Mouse (Mus musculus): ENCODE data around the gene Grb10. TPM values are rescaled to one million over a fixed set of nuclear protein-coding genes. Genes with fewer than 3 reads are reported as not detected.
A peak's percentile ranks its signal among the peaks of the same experiment; 100 is the strongest.

The Grb10 gene
- polyA plus RNA-seq, 1 experiment from 2014 or later, result 165 TPM

- Histone ChIP-seq H3K27me3 (no peaks in the 10 kb centered on the region), H3K9ac (no peak overlapping the region), H3K4me3 (no peak overlapping the region), H3K4me1 (no peaks in the 10 kb centered on the region), H3K36me3 (ENCODE audit: poor library complexity, severe bottlenecking) (peaks cover 5% of the 10 kb centered on the region; the same call in 1 of the 2 replicates), H3K9me3 (replicated peaks) (peaks cover 3% of the 10 kb centered on the region; the same call in 1 of the 2 replicates), H3K27ac (no peak overlapping the region), H3K4me2 (no peak overlapping the region)
- 92% methylated on average over 4 of the region's 4 CpGs for WGBS
- ATAC-seq, result no peak
Observed at GRCm38 (mm10) chr11:11989850-11990249, 48.6 kb downstream of the Grb10 start.

DNA sequence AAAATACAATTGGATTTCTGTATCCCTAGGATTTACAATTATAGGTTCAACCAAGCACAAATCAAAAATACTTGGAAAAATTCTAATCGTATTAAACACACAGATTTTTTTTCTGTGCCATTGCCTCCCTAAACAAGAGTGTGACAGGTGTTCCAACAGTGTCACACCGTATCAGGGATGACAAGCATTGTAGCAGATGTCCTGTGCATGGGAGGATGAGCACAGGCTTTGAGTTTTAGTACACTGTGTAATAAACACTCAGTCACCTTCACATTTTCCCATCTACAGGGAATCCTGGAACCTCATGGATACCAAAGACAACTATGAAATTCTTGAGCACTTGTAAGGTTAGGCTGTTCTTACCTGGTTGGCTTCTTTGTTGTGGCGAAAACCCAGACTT is 51.2 kb downstream of the Grb10 start:
- 90% methylated on average over 3 of the region's 3 CpGs for WGBS
- no peak overlapping the region for H3K4me3 ChIP-seq
- no peak for ATAC-seq

DNA sequence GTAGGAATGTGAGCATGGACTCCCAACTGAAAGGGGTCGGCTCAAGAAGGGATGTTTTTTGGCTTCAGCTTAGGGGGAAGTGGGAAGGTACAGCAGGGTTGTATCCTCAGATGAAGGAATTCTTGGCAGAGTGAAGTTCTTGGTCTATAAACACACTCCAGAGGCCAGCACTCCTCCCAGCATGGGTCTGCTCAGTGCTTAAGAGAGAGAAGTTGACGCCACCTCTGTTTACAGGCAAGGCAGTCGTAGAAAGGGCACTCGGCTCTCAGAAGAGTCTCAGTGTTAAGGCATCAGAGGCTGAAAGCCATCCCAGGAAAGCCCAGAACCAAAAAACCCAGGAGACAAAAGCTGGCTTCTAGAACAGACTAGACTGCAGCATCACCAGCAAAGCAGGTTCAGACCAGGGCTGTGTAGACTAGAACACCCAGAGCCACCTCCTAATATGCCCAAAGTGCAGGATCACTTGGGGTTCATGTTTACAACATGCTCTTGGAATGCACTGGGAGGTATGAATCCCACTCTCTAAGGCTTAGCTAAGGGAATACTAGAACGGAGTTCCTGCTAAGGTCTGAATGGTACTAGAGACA is 59.8 kb downstream of the Grb10 start:
- Histone ChIP-seq H3K27ac (no peak overlapping the region), H3K9ac (no peak overlapping the region), H3K9me3 (replicated peaks) (no peaks in the 10 kb centered on the region), H3K36me3 (ENCODE audit: poor library complexity, severe bottlenecking) (no peaks in the 10 kb centered on the region), H3K4me2 (no peak overlapping the region), H3K4me3 (no peak overlapping the region), H3K4me1 (no peaks in the 10 kb centered on the region), H3K27me3 (no peaks in the 10 kb centered on the region)
- no peak for ATAC-seq
- 77% methylated on average over 5 of the region's 5 CpGs for WGBS

More for the DNA sequence above, 51.2 kb downstream of the Grb10 start:
- no peak overlapping the region for H3K27ac ChIP-seq
- H3K9ac ChIP-seq, result no peak overlapping the region
- H3K9me3 ChIP-seq (replicated peaks), result peaks cover 3% of the 10 kb centered on the region; the same call in 1 of the 2 replicates
- no peaks in the 10 kb centered on the region for H3K27me3 ChIP-seq
- no peak overlapping the region for H3K4me2 ChIP-seq
- peaks cover 5% of the 10 kb centered on the region; the same call in 1 of the 2 replicates for H3K36me3 ChIP-seq (ENCODE audit: poor library complexity, severe bottlenecking)
- no peaks in the 10 kb centered on the region for H3K4me1 ChIP-seq

DNA sequence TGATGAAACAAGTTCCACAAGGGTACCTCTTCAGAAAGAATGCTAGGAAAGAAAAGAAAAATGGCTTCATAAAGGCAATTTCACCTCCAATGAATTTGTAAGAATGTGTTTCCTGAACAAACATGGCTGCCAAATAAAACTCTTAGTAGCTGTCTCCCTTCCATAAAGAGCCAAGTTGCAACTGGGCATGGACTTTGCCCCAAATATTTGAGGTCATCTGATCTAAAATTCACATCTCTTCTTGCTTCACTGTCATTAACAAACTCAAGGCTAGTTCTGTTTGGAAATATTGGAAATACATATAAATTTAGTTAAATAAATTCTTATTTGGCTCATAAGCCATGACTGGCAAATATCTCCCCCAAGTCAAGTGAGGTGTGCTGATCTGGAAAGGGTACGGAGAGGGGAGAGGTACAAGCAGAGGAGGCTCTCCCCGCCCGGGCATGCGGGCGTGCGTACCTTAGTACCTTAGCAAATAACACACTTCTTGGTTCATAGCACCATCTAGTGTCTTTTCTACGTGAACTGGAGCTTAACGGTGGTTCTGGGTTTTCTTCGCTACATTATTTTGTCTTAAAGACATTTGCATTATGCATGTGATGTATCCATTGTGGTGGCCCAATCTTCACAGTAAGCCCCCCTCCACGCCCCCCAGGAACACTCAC is 63.8 kb downstream of the Grb10 start:
- Histone ChIP-seq H3K36me3 (ENCODE audit: poor library complexity, severe bottlenecking) (peaks cover 23% of the 10 kb centered on the region), H3K27me3 (no peaks in the 10 kb centered on the region), H3K4me2 (no peak overlapping the region), H3K27ac (no peak overlapping the region), H3K4me1 (no peaks in the 10 kb centered on the region), H3K4me3 (no peak overlapping the region), H3K9me3 (replicated peaks) (peaks cover 12% of the 10 kb centered on the region), H3K9ac (no peak overlapping the region)
- peak; percentile 66 for ATAC-seq
- WGBS, result 41% methylated on average over 10 of the region's 10 CpGs

DNA sequence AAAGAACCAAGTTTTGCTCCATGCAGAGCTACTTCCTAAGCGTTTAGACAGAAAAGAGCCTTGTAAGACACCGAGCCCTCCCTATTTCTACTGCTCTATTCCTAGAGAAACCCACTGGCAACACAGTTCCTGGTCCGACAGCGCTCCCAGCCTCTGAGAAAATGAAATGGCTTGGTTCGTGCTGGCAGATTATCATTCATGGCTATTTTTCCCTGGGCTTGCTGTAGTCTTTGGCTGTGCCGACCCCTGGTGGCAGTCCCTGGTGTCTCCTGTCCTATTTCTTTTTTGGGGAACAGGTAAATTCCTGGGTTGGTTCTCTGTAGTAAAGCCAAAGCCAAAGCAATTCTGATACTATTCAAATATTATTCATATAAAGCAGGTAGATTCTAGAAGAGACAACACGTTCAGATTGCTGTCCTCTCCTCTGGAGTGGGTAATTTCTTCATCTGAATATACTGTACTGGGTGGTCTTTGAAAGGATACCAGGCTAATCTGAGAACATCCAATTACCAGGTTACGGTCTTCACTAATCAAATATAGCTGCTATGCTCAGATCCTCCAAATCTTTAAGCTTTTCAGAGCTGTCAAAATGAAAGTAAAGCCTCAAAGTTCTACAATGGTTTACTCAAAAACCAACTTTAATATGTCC is 65.0 kb downstream of the Grb10 start:
- H3K9ac ChIP-seq, result no peak overlapping the region
- peaks cover 27% of the 10 kb centered on the region for H3K36me3 ChIP-seq (ENCODE audit: poor library complexity, severe bottlenecking)
- 52% methylated on average over 8 of the region's 8 CpGs for WGBS
- H3K4me2 ChIP-seq, result no peak overlapping the region
- H3K27me3 ChIP-seq, result no peaks in the 10 kb centered on the region
- ATAC-seq, result peak; percentile 88
- H3K4me1 ChIP-seq, result peaks cover 7% of the 10 kb centered on the region; the same call in 1 of the 2 replicates
- no peak overlapping the region for H3K27ac ChIP-seq
- peaks cover 12% of the 10 kb centered on the region for H3K9me3 ChIP-seq (replicated peaks)
- H3K4me3 ChIP-seq, result no peak overlapping the region

GRCm38 (mm10) chr11:11972401-11973110 is 65.9 kb downstream of the Grb10 start:
- H3K27ac ChIP-seq, result no peak overlapping the region
- H3K4me3 ChIP-seq, result no peak overlapping the region
- H3K4me2 ChIP-seq, result no peak overlapping the region
- peak; percentile 48 for ATAC-seq
- H3K9me3 ChIP-seq (replicated peaks), result peaks cover 12% of the 10 kb centered on the region
- H3K9ac ChIP-seq, result no peak overlapping the region
- peaks cover 8% of the 10 kb centered on the region; the same call in 1 of the 2 replicates for H3K4me1 ChIP-seq
- H3K27me3 ChIP-seq, result no peaks in the 10 kb centered on the region
- H3K36me3 ChIP-seq (ENCODE audit: poor library complexity, severe bottlenecking), result peaks cover 29% of the 10 kb centered on the region
- WGBS, result 86% methylated on average over 6 of the region's 6 CpGs

- Histone ChIP-seq H3K4me3 (no peak overlapping the region), H3K4me2 (no peak overlapping the region), H3K27me3 (no peaks in the 10 kb centered on the region), H3K27ac (no peak overlapping the region), H3K9ac (no peak overlapping the region), H3K9me3 (replicated peaks) (peaks cover 12% of the 10 kb centered on the region), H3K36me3 (ENCODE audit: poor library complexity, severe bottlenecking) (peaks cover 45% of the 10 kb centered on the region), H3K4me1 (peaks cover 8% of the 10 kb centered on the region; the same call in 1 of the 2 replicates)
- WGBS, result 97% methylated on average over 11 of the region's 11 CpGs
- no peak for ATAC-seq
Observed at GRCm38 (mm10) chr11:11970246-11970645, 68.2 kb downstream of the Grb10 start.

DNA sequence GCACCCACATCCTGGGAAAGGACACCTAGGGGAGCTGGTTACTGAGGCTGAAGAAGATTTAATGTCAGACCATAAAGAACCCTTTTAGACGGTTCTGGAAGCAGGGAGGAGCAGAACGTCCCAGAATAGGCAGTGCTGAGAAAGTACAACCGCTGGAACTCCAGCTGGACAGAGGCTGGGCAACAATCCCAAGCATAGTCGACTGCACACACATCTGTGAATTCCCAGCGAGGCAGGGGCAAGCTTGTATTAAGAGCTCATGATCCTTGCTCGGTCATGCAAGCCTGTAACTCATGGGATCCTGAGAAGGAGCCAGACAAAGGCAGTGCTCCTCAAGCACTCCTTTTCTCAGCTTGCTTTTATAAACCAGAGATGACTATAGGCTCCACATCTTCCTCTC is 69.7 kb downstream of the Grb10 start:
- Histone ChIP-seq H3K27me3 (no peaks in the 10 kb centered on the region), H3K4me1 (peaks cover 8% of the 10 kb centered on the region; the same call in 1 of the 2 replicates), H3K4me2 (no peak overlapping the region), H3K36me3 (ENCODE audit: poor library complexity, severe bottlenecking) (peaks cover 45% of the 10 kb centered on the region), H3K4me3 (no peak overlapping the region), H3K9ac (no peak overlapping the region), H3K27ac (no peak overlapping the region), H3K9me3 (replicated peaks) (peaks cover 12% of the 10 kb centered on the region)
- 34% methylated on average over 6 of the region's 6 CpGs for WGBS
- ATAC-seq, result no peak

GRCm38 (mm10) chr11:11967519-11967918 is 71.0 kb downstream of the Grb10 start:
- Histone ChIP-seq H3K4me3 (no peak overlapping the region), H3K27ac (no peak overlapping the region), H3K9me3 (replicated peaks) (peaks cover 12% of the 10 kb centered on the region), H3K27me3 (no peaks in the 10 kb centered on the region), H3K36me3 (ENCODE audit: poor library complexity, severe bottlenecking) (peaks cover 45% of the 10 kb centered on the region), H3K4me1 (peaks cover 8% of the 10 kb centered on the region; the same call in 1 of the 2 replicates), H3K4me2 (no peak overlapping the region), H3K9ac (no peak overlapping the region)
- no peak for ATAC-seq
- 83% methylated on average over 8 of the region's 8 CpGs for WGBS

DNA sequence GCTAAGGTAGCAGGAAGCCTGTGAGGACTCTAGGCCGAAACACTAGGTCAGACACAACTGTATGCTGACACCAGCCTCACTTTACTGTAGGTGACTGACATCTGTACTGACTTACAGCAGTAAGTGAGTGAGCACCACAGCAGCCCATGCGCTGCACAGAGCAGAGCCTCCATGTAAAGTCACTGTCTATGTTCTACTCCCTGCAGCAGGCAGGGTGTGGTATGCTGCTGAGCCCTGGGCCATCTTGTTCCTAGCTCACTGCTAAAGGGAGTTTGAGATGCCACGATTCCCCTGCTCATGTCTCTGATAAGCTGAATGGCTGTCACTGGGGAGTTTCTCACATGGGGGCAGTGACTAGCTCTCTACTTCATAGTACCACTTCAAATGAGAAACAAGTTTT is 72.3 kb downstream of the Grb10 start:
- Histone ChIP-seq H3K4me2 (no peak overlapping the region), H3K27me3 (no peaks in the 10 kb centered on the region), H3K4me3 (no peak overlapping the region), H3K27ac (no peak overlapping the region), H3K9me3 (replicated peaks) (peaks cover 4% of the 10 kb centered on the region; the same call in 1 of the 2 replicates), H3K9ac (no peak overlapping the region), H3K4me1 (peaks cover 8% of the 10 kb centered on the region; the same call in 1 of the 2 replicates), H3K36me3 (ENCODE audit: poor library complexity, severe bottlenecking) (peaks cover 33% of the 10 kb centered on the region)
- WGBS, result 88% methylated on average over 3 of the region's 3 CpGs
- ATAC-seq, result no peak

GRCm38 (mm10) chr11:11965501-11966125 is 72.9 kb downstream of the Grb10 start:
- Histone ChIP-seq H3K4me2 (no peak overlapping the region), H3K9ac (no peak overlapping the region), H3K4me1 (peaks cover 8% of the 10 kb centered on the region; the same call in 1 of the 2 replicates), H3K27me3 (no peaks in the 10 kb centered on the region), H3K27ac (no peak overlapping the region), H3K36me3 (ENCODE audit: poor library complexity, severe bottlenecking) (peaks cover 28% of the 10 kb centered on the region), H3K9me3 (replicated peaks) (no peaks in the 10 kb centered on the region), H3K4me3 (no peak overlapping the region)
- ATAC-seq, result no peak
- 88% methylated on average over 12 of the region's 12 CpGs for WGBS
